Mouse (Mus musculus) skeletal muscle tissue, adult 2 months (tissue): ENCODE results near the gene Fmnl1.
A peak's percentile ranks its signal among the peaks of the same experiment; 100 is the strongest.

ENCODE experiments used
- DNase-seq: peaks from one replicate; pipeline ENCODE4 v3.0.0-alpha.2; 2012; ENCODE audit warnings: low read depth, low spot score

Gene Fmnl1

DNA sequence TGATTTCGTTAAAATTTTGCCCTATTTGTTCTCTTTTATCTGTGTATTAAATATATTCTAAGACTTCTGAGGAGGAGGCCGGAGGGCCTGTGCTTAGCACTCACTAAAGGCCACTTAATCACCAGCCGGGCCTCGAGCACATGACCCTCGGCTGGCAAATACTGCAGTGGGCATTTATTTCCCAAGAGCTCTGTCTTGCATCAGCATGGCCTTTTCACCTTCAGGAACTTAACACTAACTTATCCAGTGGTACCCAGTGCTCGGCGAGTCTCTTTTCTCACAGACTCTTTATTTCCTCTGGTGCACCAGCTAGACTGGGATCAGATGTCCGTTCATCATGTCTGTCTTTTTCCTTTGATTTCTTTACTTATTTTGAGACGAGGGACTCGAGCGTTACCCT, 10.2 kb upstream of the Fmnl1 start:
- DNase-seq, result no peak

DNA sequence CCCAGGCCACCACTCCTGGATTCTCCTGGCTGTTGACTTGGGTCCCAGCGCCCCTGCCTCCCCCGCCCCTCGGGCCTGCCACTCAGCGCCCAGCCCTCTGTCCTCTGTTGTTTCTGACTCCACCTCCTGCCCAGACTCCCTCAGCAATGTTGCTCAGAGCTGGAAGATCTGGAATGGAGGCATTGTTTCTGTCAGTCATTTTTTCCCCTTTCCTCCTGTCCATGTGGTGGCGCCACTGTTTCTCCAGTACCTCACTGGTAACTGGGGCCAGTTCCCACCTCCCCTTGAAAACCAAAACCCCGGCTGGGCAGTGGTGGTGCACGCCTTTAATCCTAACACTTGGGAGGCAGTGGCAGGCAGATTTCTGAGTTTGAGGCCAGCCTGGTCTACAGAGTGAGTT, 9.5 kb upstream of the Fmnl1 start:
- no peak for DNase-seq

DNA sequence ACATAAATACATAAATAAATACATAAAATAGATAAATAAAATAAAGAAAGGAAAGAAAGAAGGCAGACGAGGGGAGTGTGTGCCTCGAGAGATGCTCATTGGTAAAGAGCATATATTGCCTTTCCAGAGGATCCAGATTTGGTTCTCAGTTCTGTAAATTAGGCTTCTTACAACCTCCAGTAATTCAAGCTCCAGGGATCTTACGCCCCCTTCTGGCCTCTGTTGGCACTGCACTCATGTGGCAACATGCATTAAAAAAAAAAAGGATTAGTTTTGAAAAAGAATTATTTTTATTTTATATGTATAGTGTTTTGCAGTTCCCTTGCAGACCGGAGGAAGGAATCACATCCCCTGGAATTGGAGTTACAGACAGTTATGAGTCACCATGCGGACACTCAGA, 8.8 kb upstream of the Fmnl1 start:
- DNase-seq, result no peak

DNA sequence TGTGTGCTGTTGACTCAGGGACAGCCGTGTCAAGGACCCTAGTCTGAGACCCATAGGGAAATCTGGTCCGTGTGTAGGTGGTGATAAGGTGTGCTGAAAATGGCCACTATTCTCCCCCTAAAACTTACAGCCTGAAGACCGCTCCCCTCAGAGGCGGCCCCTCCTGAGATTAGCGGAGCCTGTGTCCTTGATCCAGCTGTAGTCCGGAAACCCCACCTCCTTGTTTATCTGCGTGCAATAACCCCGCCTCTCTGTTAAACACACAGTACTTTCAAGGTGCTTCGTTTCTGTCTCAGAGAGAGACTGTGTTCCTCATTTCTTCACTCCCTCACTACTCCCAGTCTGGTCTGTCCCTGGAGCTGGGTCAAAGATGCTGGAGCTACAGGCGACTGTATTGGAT, 6.5 kb upstream of the Fmnl1 start:
- no peak for DNase-seq

DNA sequence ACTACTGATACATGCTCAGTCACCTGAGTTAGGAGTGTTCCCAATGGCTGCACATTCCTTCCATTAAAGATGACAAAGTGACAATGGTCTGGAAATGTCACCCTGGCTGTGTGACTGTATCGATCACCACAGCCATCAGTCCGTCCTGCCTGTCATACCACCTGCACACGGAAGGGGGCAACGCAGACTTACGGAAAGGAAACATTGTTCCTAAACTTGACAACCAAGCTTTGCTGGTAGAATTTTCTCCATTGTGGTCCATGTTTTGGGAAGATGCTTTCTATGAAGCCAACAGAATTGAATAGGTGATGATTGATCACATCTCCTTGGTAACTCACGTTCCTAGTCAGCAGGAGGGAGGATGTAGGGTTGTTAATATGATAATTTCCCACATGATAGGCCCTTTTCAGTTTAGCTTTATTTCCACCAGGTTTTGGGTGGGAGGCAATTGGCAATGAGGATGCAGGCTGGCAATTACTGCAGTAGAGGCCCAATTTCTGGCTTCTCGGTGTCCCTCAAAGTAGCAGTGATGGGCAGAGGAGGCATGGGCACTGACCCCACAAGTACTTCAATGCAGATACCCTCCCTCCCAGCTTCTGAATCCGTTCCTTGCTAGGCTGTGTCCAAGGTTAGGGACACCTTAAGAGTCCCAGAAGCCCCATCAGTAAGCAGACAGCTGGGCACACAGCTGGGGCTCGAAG, 2.1 kb upstream of the Fmnl1 start:
- peak; percentile 49 for DNase-seq

DNA sequence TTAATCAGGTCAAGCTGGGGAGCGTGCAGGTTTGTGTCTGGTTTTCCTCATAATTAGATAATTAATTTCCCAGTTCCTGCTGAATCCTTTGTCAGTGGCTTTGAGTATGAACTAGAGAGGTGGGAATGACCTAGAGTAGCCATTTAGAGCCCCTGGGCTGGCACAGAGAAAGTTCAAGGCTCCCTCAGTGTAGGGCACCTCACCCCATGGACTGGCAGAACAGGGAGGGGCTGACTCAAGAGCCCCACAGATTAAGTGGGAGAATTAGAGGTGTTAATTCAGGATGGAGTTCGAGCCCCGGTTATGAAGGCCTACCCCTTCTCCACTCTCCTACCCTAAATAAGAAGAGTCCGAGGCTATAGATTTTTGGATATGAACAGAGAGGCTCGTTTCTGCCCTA, 1.2 kb upstream of the Fmnl1 start:
- DNase-seq, result no peak

DNA sequence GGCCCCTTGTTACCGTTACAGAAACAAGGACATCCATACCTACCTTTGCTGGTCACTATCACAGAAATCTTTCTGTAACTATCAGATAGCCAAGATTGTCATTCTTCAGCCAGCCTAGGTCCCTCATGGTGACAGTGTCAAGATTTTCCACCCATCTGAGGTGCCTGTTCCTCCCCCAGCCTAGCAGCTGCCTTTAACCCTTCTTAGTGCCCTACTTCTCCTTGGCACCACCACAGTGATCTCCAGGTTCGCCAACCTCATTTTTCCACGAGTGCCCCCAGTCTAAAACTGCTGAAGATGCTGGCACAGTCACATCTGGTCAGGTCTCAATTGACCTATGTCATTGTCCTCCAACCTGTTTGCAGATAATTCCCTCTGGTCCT, 805 bp upstream of the Fmnl1 start:
- no peak for DNase-seq

DNA sequence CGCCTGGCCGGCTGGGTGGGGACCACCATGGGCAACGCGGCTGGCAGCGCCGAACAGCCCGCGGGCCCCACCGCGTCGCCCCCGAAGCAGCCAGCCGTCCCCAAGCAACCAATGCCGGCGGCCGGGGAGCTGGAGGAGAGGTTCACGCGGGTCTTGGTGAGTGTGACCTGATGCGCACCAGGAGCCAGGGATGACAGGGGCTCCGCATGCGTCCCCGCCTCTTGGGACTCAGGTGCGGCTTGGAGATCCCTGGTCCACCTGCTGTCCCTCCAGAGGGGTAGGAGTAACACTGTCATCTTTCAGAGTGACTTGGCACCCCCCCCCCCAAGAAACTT, 346 bp downstream of the Fmnl1 start:
- no peak for DNase-seq

DNA sequence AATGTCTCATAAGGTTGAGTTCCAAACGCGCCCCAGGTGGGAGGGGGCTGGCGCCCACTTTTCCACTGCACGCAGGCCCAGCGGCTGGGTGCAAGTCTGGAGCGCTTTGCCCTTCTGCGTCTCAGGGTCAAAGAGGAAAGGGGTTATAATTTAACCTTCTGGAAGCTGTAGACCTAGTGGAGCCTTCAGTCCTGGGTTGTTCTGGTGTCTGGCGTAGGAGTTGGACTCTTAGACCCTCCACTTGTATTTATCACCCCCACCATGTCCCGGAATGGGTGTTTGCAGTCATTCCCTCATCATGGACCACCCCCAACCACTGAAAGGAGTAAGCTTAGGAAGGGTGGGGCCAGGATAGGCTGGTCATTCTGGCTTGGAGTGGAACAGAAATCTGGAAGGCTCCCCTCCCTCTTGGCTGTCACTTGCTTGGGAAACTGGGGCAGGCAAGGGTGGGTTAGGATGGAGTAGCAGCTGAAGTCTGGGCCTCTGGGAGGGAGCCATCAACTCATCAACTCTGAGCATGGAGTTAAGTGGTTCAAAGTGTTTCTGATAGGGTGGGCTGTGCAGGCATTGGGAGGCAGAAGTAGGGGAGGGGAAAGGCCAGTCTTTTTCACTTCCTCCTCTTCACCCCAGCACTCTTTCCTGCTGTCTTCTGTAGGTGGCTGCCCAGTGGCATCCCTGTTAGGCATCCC, 940 bp downstream of the Fmnl1 start:
- DNase-seq, result no peak

DNA sequence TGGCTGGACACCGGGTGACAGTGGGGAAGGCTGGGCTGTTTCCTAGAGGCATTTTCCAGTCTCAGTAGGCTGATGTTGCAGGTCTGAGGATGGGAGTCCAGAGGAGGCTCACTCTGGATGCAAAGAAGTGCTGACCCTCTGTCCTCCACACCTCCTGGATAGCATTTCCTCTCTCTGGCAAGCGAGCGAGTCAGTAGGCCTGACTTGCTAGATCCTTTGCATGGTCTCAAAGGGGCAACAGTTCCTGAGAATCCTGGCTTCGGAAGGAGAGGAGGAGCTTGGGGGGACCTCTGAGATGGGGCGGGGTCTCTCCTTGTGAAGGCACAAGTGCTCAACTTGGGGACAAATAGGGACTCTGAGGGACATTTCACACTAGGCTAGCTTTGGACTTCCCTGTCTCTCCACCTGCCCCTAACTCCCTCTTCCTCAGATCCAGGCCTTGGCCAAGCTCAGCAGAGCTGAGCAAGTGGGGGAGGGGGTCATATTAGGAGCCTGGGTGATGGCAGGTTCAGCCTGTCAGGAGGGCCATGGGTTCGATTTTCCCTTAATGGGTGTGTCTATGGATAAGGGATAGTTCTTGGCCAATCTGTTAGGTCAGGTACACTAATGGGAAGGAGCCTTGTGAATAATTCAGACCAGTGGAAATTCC, 1.6 kb downstream of the Fmnl1 start:
- no peak for DNase-seq

DNA sequence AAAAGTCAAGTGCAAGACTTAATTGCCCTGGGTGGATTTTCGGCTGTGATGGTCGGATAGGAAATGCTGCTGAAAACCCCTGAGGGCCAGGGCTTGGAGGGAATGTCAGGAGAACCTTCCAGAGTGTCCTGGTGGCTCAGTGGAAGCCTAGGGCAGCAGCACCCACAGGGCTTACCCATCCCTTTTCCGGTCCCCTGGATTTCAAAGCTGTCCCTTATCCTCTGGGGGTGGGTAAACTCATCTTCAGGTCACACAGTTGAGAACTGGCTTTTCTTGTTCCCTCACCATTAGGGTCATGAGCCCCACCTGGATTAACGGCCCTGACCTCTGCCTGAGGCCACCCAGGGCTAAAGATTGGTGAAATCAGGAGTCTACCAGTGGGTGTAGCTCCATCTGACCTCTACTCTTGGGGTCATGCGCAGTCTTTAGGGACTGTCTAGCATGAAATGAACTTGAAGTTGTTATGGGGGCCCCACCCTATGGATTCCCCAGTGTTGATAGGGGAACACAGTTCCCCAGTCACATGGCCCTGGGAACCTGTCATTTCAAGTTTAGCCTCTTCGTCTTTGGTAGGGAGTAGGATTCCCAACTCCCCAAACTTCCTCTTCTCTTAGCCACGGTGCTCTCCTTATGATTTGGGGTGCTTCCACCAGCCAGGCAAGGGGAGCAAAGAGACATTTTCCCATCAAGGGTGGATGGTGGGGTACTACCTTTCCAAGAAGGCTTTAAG, 2.3 kb downstream of the Fmnl1 start:
- no peak for DNase-seq

DNA sequence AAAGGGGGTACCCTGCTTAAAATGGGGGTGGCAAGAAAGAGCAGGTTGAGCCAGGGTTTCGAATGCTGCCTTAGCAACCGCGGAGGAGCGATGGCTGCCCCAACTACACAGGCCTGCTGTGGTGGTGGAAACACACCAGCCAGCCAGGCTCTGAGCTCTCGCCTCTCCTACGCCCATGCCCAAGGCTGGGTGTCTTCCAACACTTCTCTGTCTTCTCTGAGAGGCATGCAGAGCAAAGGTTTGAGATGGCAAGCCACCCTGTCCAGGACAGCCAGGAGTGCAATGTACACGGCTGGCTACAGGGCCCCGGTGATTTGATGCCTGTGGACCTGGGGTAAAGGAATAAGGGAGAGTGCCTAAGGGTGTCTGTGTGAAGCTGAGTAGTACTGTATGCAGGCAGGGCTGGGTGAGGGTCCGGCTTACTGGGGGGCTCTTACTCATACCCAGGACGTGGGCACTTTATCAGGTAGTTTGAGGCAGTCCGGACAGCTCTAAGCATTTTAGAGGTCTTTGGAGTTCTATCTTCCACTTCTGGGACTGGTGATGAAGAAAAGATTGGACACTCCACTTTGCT, 3.0 kb downstream of the Fmnl1 start:
- DNase-seq, result no peak

DNA sequence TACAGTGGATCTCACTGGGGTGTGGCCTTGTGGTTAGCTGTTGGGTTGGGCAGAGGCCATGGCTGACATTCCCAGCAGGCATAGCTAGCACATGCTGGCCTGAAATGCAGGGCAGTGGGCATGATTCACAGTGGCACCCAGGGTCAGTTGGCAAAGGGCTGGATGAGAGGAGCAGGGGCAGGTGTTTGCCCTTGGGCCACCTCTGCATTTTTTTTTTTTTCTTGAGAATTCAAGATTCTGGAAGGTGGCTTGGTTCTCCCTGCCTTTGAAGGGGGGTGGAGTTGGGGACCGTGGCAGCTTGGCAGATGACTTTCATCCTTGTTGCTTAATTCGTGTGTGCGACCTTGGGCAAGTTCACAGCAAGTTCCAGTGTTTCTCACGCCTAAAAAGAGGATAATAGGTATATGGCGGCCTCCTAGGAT, 3.5 kb downstream of the Fmnl1 start:
- DNase-seq, result no peak

DNA sequence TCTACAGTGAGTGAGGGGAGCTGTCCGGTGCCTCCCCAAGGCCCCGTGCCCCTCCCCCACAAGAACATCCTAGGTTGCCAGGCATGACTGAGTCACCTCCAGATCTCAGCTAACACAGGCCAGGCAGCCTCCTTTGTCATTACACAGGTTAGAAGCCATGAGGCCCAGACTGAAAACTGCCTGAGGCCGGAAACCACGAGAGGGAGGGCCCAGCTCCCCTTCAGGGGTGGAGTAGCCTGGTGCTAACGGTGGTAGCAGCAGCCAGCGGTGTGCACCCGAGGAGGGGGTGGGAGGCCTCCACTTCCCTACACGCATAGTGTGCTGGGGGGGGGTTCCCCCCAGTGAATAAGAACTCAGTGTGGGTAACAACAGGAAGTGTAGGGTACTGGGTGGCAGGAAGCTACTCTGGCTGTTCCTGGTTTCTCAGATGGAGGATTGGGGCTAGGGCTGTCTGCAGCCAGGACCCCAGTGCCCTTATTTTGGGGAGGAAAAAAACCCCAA, 4.0 kb downstream of the Fmnl1 start:
- DNase-seq, result peak; percentile 47

DNA sequence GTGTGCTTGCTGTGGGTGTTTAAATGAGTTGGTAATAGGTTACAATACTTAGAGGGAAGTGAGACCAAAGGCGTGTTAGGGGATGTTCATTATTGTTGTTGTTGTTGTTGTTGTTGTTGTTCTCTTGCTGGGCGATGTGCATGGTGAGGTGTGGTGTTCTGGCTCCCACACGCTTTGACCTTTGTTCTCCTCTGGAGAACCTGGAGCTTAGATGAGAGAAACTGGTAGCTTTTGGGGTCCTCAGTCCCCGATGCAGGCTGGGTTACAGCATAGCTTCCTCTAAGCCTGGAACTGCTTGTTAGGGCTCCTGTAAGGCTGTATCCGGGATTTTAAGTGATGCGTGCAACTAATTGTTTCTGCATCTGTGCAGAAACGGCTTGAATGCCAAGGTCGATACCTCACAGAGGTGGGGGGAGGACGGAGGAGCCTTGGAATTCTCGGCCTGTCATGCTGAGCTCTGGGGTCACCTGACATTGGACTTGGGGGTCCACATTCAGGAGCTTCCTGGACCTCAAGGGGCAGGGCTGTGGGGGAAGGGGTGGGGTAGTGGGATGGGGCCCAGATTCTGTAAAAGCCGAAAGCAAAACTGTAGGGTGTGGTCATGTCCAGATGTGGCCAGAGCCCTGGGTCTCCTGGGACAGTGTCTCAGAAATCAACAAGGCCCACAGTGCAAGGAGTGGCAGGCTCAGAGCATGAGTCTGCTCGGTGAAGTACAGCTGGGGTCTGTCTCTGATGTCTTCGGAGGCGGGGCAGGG, 5.0 kb downstream of the Fmnl1 start:
- DNase-seq, result peak; percentile 60

DNA sequence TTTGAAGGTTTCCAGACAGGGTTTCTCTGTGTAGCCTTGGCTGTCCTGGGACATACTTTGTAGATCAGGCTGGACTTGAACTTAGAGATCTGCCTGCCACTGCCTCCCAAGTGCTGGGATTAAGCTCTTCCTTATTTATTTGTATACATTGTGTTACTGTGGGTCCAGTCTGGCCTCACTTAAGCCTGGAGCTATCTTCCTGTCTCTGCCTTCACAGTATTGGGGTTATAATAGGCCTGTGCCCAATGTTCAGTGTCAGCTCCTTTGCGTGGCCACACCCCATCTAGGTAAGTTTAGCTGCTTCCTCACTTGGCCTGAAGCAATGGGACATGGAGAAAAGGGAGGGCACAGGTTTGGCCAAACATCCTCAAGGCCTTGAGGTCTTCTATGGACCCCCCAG, 5.6 kb downstream of the Fmnl1 start:
- DNase-seq, result no peak

DNA sequence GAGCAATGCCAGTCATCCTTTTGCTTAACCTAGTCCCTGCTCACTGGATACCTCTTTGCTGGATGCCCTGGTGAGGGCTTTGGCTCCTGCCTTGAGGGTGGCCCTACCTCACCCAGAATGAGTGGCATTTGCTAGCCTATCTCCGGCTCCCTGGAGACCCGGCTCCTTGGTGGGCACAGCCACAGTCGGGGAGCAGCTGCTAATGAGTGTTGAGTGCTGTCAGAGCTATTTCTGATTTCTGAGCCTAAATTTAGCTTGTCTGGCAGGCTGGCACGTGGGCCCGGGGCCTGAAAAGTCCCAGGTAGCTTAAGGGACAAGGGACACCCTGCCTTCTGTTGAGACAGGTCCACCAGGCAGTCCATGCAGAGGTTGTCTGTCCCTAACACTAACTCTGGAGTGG, 6.3 kb downstream of the Fmnl1 start:
- no peak for DNase-seq

DNA sequence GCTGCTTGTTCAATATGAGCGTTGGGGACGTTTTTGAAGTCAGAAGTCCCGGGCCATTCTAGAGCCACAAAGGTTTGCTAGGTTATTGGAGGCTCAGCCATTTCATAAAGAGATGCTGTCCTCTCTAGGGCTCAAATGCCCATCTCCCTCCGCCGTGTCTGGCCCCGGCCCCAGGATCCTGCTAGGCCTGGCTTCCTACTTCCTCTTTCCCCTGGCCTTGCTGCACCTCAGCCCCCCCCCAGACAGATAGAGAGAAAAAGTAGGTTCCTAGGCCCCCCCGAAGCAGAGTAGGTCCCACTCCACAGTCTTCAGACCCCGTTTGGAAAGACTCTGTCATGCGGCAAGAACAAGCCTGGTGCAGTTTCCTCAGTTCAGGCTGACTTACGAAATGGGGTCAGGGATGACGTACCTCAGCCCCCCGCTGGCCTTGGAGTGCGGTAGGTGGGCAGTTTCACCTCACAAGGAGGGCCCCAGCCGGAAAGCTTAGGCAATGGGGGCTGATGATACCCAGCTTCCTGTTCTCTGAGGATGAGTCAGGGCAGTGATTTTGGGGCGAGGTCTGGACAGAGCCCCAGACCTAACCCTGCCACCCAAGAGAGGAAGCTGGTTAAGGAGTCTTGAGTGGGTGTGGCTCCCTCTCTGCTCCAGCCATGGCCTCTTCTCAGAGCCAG, 7.0 kb downstream of the Fmnl1 start:
- no peak for DNase-seq

DNA sequence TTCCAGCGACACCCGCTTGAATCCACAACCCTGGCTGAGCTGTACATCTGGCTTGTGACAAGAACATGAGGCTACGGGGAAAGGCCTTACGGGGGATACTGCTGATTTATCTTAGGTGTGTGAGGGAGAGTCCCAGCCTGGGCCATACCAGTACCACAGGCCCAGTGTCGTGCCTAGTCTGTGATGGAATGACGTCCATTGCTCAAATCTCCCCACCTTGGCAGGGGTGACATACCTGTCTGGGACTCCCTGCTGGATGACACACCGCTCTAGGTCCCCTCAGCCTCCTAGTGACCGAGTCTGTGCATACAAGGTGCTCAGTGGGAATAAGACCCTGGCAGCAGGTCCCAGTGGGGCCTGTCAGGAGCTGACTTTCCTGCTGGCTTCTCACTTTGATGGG, 7.8 kb downstream of the Fmnl1 start:
- DNase-seq, result no peak

DNA sequence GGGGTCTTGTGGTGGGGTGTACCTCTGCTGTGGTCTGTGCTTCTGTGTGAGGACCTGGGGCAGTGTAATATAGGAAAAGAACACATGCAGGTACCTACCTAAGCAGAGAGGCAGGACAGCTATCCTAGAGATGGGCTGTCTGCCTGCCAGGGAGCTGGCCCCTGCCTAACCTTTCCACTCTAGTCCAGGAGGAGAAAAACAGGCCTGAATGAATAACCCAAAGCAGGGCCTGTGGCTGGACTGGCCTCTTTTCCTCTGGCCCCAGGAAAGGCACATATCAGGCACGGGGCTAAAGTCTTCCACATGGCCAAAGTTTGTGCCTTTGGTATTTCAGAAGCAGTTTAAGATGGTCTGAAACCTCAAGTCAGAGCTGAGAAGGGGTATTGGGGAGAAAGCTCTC, 9.5 kb downstream of the Fmnl1 start:
- DNase-seq, result no peak

DNA sequence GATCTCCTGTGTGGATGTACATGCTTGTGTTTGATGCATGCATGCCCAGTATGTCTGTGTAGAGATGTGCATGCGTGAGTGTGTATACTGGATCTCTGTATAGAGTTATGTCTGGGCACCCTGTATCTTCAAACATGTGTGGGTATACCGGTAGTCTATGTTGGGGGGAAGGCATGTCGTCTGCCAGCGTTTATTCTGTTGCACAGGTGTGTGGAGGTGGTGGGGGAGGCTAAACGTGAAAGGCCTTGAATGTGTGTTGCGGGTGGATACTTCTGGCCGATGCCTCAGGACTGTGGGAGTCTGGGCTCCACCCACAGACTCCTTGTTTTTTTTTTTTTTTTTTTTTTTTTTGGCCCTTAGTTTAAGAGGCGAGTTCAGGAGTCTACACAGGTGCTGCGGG, 10.4 kb downstream of the Fmnl1 start:
- no peak for DNase-seq
